ENCODE assay signal across 9 mouse cellular contexts in genomic region chr1:131274725-131275539, GRCm38 (mm10). TPM values are rescaled to one million over a fixed set of nuclear protein-coding genes. Genes with fewer than 3 reads are reported as not detected.
DNase-seq lines count a peak whose midpoint lies in the region; ATAC-seq and TF ChIP-seq lines count a peak whose summit lies in the region.
"Had no signal": no experiment of that assay in that cellular context is flagged by ENCODE, and none has a peak within 500 bp of the region (broad histone marks: within the 10 kb centered on the region; RNA-seq: fewer than 3 reads in every experiment).

No protein-coding gene starts in this region.

- no peaks in the 10 kb centered on the region for H3K9me3 ChIP-seq in heart, embryonic 16.5 days (replicated peaks; ENCODE audit: control insufficient read depth, low read length)
- no peaks in the 10 kb centered on the region for H3K9me3 ChIP-seq in intestine, embryonic 16.5 days (ENCODE audit: control insufficient read depth, low read length)

- H3K27ac ChIP-seq in heart, embryonic 16.5 days (ENCODE audit: low read length) = no peak overlapping the region
- peak overlapping the region; percentile 71 for H3K27ac ChIP-seq in intestine, embryonic 16.5 days (ENCODE audit: low read length)
- peak overlapping the region; percentile 87 for H3K27ac ChIP-seq in liver, adult 2 months (replicated peaks; ENCODE audit: insufficient read depth, low read depth, low read length)

- WGBS in heart, embryonic 16.5 days = 36% methylated on average over 22 of the region's 22 CpGs
- 32% methylated on average over 22 of the region's 22 CpGs for WGBS in intestine, embryonic 16.5 days
- WGBS in liver, adult 2 months = 13% methylated on average over 22 of the region's 22 CpGs

- H3K79me2 ChIP-seq in liver, adult 2 months (ENCODE audit: control insufficient read depth, insufficient read depth, low read length) = peaks cover 11% of the 10 kb centered on the region; the same call in 1 of the 2 replicates

- no peaks in the 10 kb centered on the region for H3K36me3 ChIP-seq in heart, embryonic 16.5 days (ENCODE audit: control insufficient read depth, insufficient read depth)
- no peaks in the 10 kb centered on the region for H3K36me3 ChIP-seq in intestine, embryonic 16.5 days (ENCODE audit: control insufficient read depth, insufficient read depth, low read length)
- H3K36me3 ChIP-seq in liver, adult 2 months (ENCODE audit: control insufficient read depth, insufficient read depth, low read length) = no peaks in the 10 kb centered on the region

- H3K4me2 ChIP-seq in heart, embryonic 16.5 days (ENCODE audit: low read depth, low read length) = peak overlapping the region; percentile 28; the same call in 1 of the 2 replicates
- peak overlapping the region; percentile 47 for H3K4me2 ChIP-seq in intestine, embryonic 16.5 days (ENCODE audit: low read depth, low read length)

- no peak overlapping the region for H3K4me3 ChIP-seq in heart, embryonic 16.5 days (ENCODE audit: low read length)
- peak overlapping the region; percentile 35 for H3K4me3 ChIP-seq in intestine, embryonic 16.5 days (ENCODE audit: low read length)
- peak overlapping the region; percentile 59 for H3K4me3 ChIP-seq in liver, adult 2 months (ENCODE audit: insufficient read depth, low read depth, low read length)

- TF ChIP-seq POLR2A in liver, adult 2 months (IDR thresholded peaks at IDR 0.05; ENCODE audit: extremely low read depth, insufficient read depth, low read length) = peak; percentile 61; the same call in 1 of the 2 replicates

- H3K27me3 ChIP-seq in heart, embryonic 16.5 days (ENCODE audit: control insufficient read depth, insufficient read depth, low read length) = no peaks in the 10 kb centered on the region
- H3K27me3 ChIP-seq in intestine, embryonic 16.5 days (replicated peaks; ENCODE audit: control insufficient read depth, insufficient read depth, low read length) = no peaks in the 10 kb centered on the region
- H3K27me3 ChIP-seq in liver, adult 2 months (ENCODE audit: control insufficient read depth, insufficient read depth, low read length) = no peaks in the 10 kb centered on the region

- H3K4me1 ChIP-seq in heart, embryonic 16.5 days (ENCODE audit: control insufficient read depth, insufficient read depth, low read length) = peaks cover 8% of the 10 kb centered on the region
- H3K4me1 ChIP-seq in intestine, embryonic 16.5 days (ENCODE audit: control insufficient read depth, insufficient read depth, low read length) = peaks cover 28% of the 10 kb centered on the region
- peaks cover 18% of the 10 kb centered on the region for H3K4me1 ChIP-seq in liver, adult 2 months (ENCODE audit: control insufficient read depth, insufficient read depth, low read length)

- no peak for ATAC-seq in heart, embryonic 16.5 days (replicated peaks; ENCODE audit: extremely low read depth, insufficient read depth, low FRiP score)
- peak; percentile 82 for ATAC-seq in intestine, embryonic 16.5 days

- intact Hi-C loops in heart, postnatal 10 days (cut with DNase I) = no loop called here

- H3K9ac ChIP-seq in heart, embryonic 16.5 days (ENCODE audit: low read length) = no peak overlapping the region
- H3K9ac ChIP-seq in intestine, embryonic 16.5 days (ENCODE audit: low read depth, low read length) = peak overlapping the region; percentile 65
- peak overlapping the region; percentile 76 for H3K9ac ChIP-seq in liver, adult 2 months (ENCODE audit: low read depth, low read length)

- DNase-seq in heart, postnatal 10 days = no peak
- DNase-seq in ES-CJ7 (ENCODE audit: low read depth, low spot score) = peak; percentile 50
- DNase-seq in liver, adult 2 months (ENCODE audit: extremely low read depth, low read depth, low spot score) = peak; percentile 94
- DNase-seq in urinary bladder, postnatal 4 days (ENCODE audit: low spot score in 2 of 2) = no peak
- DNase-seq in cerebellum, postnatal 4 days (ENCODE audit: low spot score in 2 of 2) = no peak
- DNase-seq in gastrocnemius, postnatal 25 days = no peak
- DNase-seq: lung, postnatal 4 days had no signal

- TF ChIP-seq CTCF in liver, adult 2 months (IDR thresholded peaks at IDR 0.05; ENCODE audit: low read depth, low read length) = no peak

RNA-seq across cellular contexts. Expression of gene Ikbke, which starts 4.5 kb away (rescaled TPM):
- polyA plus RNA-seq in heart, embryonic 16.5 days (2015; fragmentation: Nextera tagmentation; extraction: Ambion mirVana) = 4.0 and 5.0 TPM in 2 replicates
- 1 to 10 TPM; 2.9 to 3.1 TPM for total RNA-seq in heart, postnatal 10 days (2021)
- 13.0 and 13.8 TPM in 2 replicates for polyA plus RNA-seq in intestine, embryonic 16.5 days (2015; fragmentation: Nextera tagmentation; extraction: Ambion mirVana)
- 15.6 and 16.6 TPM in 2 replicates for total RNA-seq in liver, adult 2 months (2014; rRNA removed)
- polyA plus RNA-seq in liver, adult 2 months (2012; rRNA removed) = 14.4 and 20.7 TPM in 2 replicates
- 1 to 10 TPM in 1 of 2 experiments, under 1 TPM in 1; 0.95 to 1.9 TPM for total RNA-seq in gastrocnemius, postnatal 25 days (2021)

RNA-seq across cellular contexts. Expression of gene Rassf5, which starts 29.9 kb away (rescaled TPM):
- polyA plus RNA-seq in heart, embryonic 16.5 days (2015; fragmentation: Nextera tagmentation; extraction: Ambion mirVana) = 15.0 and 22.5 TPM in 2 replicates
- total RNA-seq in heart, postnatal 10 days (2021) = 1 to 10 TPM; 3.9 to 5.4 TPM
- polyA plus RNA-seq in intestine, embryonic 16.5 days (2015; fragmentation: Nextera tagmentation; extraction: Ambion mirVana) = 3.5 and 4.1 TPM in 2 replicates
- 3.4 and 5.6 TPM in 2 replicates for total RNA-seq in liver, adult 2 months (2014; rRNA removed)
- polyA plus RNA-seq in liver, adult 2 months (2012; rRNA removed) = 6.1 and 8.4 TPM in 2 replicates
- under 1 TPM; 0.70 to 0.90 TPM for total RNA-seq in gastrocnemius, postnatal 25 days (2021)

Comparison
In these comparisons a context has a peak if more than half of its experiments do, and no peak if none do; other contexts are left out.
1. DNase-seq: peak in ES-CJ7 (single experiment) and liver, adult 2 months (single experiment); none in heart, postnatal 10 days (0 of 2), urinary bladder, postnatal 4 days (0 of 2), cerebellum, postnatal 4 days (0 of 2) and gastrocnemius, postnatal 25 days (single experiment).